Mouse (Mus musculus) brown adipose tissue, adult 24 weeks (tissue): ENCODE measurements around the gene Gm20605. TPM values are rescaled to one million over a fixed set of nuclear protein-coding genes. Genes with fewer than 3 reads are reported as not detected.

Experiments
- H3K27ac ChIP-seq: fragments of 200-500 bp; replicated peaks from 2 replicates; pipeline ENCODE4 v1.5.1; 2012; ENCODE audit warnings: low read depth, mild to moderate bottlenecking, low read length
- H3K4me1 ChIP-seq: fragments of 200-500 bp; 2 replicates; pipeline ENCODE4 v1.6.1; 2012; ENCODE audit warnings: low read length, mixed read lengths; ENCODE audit not compliant: control insufficient read depth, insufficient read depth, insufficient read length
- H3K4me3 ChIP-seq: fragments of 200-500 bp; 2 replicates; pipeline ENCODE4 v1.5.1; 2012; ENCODE audit warnings: low read depth, mild to moderate bottlenecking, low read length, moderate library complexity; ENCODE audit not compliant: insufficient read depth
- polyA plus RNA-seq: library from polyadenylated mRNA; stranded (reverse); fragments of >200 nt; gene quantifications from 2 replicates; pipeline ENCODE4 v1.2.4, GENCODE M21; 2012; ENCODE audit not compliant: missing spikeins, insufficient read depth, insufficient read length

Gm20605 gene
- polyA plus RNA-seq, 1 experiment: 0.95 TPM

DNA sequence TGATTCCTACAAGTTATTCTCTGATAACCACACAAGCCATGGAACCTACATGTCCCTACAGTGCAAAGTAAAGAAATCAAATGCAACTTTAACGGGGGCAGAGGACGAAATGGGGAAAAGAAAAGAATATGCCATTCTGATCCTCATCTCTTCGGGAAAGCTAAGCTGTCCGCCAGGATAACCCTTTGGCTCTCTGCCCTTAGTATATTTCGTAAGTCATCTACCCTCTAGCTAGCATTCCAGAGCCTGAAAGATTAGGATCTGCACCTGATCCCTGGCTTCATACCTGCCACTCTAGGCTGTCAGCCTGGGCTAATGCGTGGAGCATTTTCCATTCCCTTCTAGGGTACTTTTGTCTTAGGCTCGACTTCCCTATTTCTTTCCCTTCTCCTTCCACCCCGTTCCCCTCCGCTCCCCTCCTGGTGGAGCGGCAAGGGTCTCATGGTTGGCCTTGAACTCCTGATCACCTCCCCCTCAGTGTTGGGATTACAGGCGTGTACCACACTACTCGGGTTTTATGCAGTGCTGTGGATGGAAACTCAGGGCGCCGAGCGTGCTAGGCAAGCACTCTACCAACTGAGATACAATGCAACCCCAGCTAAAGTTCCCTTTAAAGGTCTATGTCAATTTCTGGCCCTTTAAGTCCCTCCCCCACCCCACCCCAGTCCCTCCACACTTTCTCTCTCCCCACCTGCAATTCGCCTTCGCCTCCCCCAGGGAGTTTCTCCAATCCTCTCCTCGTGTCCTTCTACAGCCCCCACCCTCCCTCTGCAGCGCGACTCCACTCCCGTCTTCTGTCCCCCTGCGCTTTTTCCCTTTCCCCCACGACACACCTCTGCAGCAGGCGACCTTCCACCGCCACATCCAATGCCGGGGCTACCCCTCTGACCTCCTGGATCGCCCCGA is 54.7 kb downstream of the Gm20605 start:
- Histone ChIP-seq H3K27ac (no peak overlapping the region), H3K4me1 (no peaks in the 10 kb centered on the region)

DNA sequence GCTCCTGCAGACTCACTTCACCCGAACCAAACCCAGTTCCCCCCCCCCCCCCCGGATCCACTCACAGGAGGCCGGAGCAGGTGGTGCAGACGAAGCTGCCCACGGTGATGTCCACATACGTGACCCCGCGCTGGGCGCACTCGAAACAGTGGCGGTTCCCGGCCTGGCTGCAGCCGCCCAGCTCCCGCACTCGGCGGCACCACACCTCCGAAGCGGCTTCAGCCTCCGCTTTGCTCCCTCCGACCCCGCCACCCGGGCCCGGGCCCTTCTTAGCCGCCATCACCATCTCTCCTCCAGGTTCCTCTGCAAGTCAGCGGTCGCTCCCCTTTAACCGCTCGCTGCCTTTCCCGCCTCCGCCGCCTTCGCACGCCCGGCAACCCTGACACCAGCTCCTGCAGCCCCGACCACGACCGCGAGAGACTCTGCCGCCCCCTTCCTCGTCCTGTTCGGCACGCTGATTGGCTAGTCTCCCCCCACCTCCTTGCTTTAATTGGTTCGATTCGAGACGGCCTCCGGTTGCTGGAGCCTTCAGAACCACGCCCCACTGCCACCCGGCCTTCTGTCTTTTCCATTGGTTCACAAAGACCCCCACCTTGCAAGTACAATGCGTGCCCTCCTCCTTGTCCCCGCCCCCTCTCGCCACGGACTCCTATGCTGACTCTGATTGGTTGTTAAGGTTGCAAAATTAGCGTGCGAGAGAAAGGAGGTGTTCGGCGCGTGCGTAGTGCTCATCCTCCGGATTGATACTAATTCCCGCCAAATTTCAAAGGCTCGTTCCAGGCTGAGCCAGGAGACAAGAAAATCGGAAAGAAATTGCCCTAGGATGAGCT is 55.5 kb downstream of the Gm20605 start, which contains the start of gene Agfg2:
Gene Agfg2 (minus strand): TSS at position 433 of the 830 bp plus-strand sequence.
- Histone ChIP-seq H3K4me1 (no peaks in the 10 kb centered on the region), H3K27ac (no peak within 1 kb of the TSS), H3K4me3 (peak within 1 kb of the TSS; percentile 74)

More for the DNA sequence above, 54.7 kb downstream of the Gm20605 start:
- peak overlapping the region; percentile 74 for H3K4me3 ChIP-seq

- Histone ChIP-seq H3K4me3 (no peak overlapping the region), H3K27ac (no peak overlapping the region), H3K4me1 (no peaks in the 10 kb centered on the region)
These were observed 56.7 kb downstream of the Gm20605 start for GRCm38 (mm10) chr5:137685653-137686052.

DNA sequence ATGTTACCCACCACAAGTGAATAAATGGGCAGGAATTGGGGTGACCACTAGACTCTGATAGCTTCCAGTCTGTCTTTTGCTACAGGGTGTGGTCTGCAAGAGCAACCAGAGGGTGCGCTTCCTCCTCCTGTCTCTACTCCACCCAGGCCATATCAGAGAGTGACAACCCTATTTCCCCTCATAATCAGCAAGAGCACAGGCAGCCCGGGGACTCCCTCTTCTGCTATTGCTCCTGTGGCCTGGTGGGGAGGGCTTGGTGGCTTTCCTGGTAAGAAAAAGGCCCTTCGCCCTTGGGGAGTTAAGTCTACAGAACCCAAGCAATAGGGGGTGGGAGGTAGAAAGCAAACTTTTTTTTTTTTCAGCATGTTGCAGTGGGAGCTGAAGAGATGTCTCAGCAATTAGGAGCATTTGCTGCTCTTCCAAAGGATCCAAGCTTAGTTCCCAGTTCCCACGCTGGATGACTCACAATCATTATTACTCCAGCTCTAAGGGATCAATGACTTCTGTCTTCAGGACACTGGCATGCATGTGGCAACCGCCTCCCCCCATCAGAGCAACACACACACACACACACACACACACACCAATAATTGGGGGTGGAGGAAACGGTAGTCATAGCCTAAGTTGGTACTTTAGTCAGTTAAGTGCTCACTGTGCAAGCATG is 57.3 kb downstream of the Gm20605 start:
- no peak overlapping the region for H3K27ac ChIP-seq
- H3K4me3 ChIP-seq: no peak overlapping the region
- H3K4me1 ChIP-seq: no peaks in the 10 kb centered on the region

GRCm38 (mm10) chr5:137689974-137690373 is 61.0 kb downstream of the Gm20605 start:
- Histone ChIP-seq H3K4me1 (no peaks in the 10 kb centered on the region), H3K27ac (no peak overlapping the region), H3K4me3 (no peak overlapping the region)

DNA sequence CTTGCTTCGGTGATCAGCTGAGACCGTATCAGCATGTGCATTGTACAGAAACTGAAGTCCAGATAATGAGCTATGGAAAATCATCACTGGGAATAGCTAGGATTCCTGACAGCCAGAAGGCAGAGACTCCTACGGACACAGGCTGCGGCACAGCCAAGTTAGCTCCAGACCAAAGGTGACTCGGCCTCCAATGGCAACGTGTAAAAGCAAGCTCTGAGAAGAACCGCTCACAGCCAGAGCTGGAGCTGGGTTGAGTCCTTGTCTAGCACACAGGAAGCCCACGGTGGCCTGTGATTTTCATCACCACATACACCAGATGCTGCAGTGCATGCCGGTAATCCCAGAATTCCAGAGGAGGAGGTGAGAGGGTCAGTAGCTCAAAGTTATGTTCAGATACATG is 61.6 kb downstream of the Gm20605 start:
- Histone ChIP-seq H3K4me1 (no peaks in the 10 kb centered on the region), H3K4me3 (no peak overlapping the region), H3K27ac (no peak overlapping the region)

GRCm38 (mm10) chr5:137691881-137692280 is 62.9 kb downstream of the Gm20605 start:
- H3K27ac ChIP-seq: no peak overlapping the region
- no peak overlapping the region for H3K4me3 ChIP-seq
- no peaks in the 10 kb centered on the region for H3K4me1 ChIP-seq

Other genes with a start within 250 kb of the Gm20605 start
- gene Zan, start 152.1 kb upstream of the Gm20605 start, polyA plus RNA-seq: not detected in 2 replicates
- 19.7 and 20.9 TPM in 2 replicates for gene Pop7, start 126.7 kb upstream of the Gm20605 start, polyA plus RNA-seq
- gene Gigyf1, start 110.6 kb upstream of the Gm20605 start, polyA plus RNA-seq: 8.6 and 11.2 TPM in 2 replicates
- not detected in 2 replicates for gene Epo, start 95.9 kb upstream of the Gm20605 start, polyA plus RNA-seq
- gene Gnb2, start 95.7 kb upstream of the Gm20605 start, polyA plus RNA-seq: 285 and 328 TPM in 2 replicates
- gene Actl6b, start 75.7 kb upstream of the Gm20605 start, polyA plus RNA-seq: not detected in 2 replicates
- 4.6 and 6.1 TPM in 2 replicates for gene Tfr2, start 59.3 kb upstream of the Gm20605 start, polyA plus RNA-seq
- 31.1 and 45.9 TPM in 2 replicates for gene Mospd3, start 28.1 kb upstream of the Gm20605 start, polyA plus RNA-seq
- 66.8 and 89.9 TPM in 2 replicates for gene Pcolce, start 15.4 kb upstream of the Gm20605 start, polyA plus RNA-seq
- gene Fbxo24, start 173 bp upstream of the Gm20605 start, polyA plus RNA-seq: not detected in 2 replicates
- gene Lrch4, start 54 bp upstream of the Gm20605 start, polyA plus RNA-seq: 11.5 and 13.6 TPM in 2 replicates
- 2.0 TPM in 1 of 2 replicates, not detected in the other for gene Sap25, start 12.2 kb downstream of the Gm20605 start, polyA plus RNA-seq
- 22.0 and 26.4 TPM in 2 replicates for gene Irs3, start 16.5 kb downstream of the Gm20605 start, polyA plus RNA-seq
- 16.2 and 17.6 TPM in 2 replicates for gene Agfg2, start 55.6 kb downstream of the Gm20605 start, polyA plus RNA-seq
- not detected in 2 replicates for gene Nyap1, start 112.4 kb downstream of the Gm20605 start, polyA plus RNA-seq
- 21.4 and 24.0 TPM in 2 replicates for gene Tsc22d4, start 116.6 kb downstream of the Gm20605 start, polyA plus RNA-seq
- 15.1 and 15.4 TPM in 2 replicates for gene Ppp1r35, start 149.7 kb downstream of the Gm20605 start, polyA plus RNA-seq
- 14.3 and 21.2 TPM in 2 replicates for gene Mepce, start 158.5 kb downstream of the Gm20605 start, polyA plus RNA-seq
- 2.9 and 4.9 TPM in 2 replicates for gene Zcwpw1, start 158.6 kb downstream of the Gm20605 start, polyA plus RNA-seq
- 1.3 TPM in 1 of 2 replicates, not detected in the other for gene Pilra, start 207.1 kb downstream of the Gm20605 start, polyA plus RNA-seq
- gene Pilrb1, start 228.9 kb downstream of the Gm20605 start, polyA plus RNA-seq: 1.0 and 1.4 TPM in 2 replicates
- 2.5 and 5.5 TPM in 2 replicates for gene Pilrb2, start 242.6 kb downstream of the Gm20605 start, polyA plus RNA-seq